Mouse (Mus musculus) adrenal gland, postnatal 0 days (tissue): Measurements from ENCODE around the gene Lcat. TPM values are rescaled to one million over a fixed set of nuclear protein-coding genes. Genes with fewer than 3 reads are reported as not detected.

Experiments
- microRNA-seq: library from miRNA; unstranded; fragments of <30 nt; microRNA quantifications from one replicate; pipeline ENCODE4, GENCODE M21; 2016; ENCODE audit warnings: borderline replicate concordance; ENCODE audit not compliant: insufficient number of aligned reads
- polyA plus RNA-seq: library from polyadenylated mRNA; unstranded; fragments of >200 nt; fragmentation: Nextera tagmentation; extraction: Ambion mirVana; gene quantifications from 2 replicates; pipeline ENCODE4 v1.2.1, GENCODE M21; 2015

Lcat gene
- 6.5 and 7.3 TPM in 2 replicates for polyA plus RNA-seq

DNA sequence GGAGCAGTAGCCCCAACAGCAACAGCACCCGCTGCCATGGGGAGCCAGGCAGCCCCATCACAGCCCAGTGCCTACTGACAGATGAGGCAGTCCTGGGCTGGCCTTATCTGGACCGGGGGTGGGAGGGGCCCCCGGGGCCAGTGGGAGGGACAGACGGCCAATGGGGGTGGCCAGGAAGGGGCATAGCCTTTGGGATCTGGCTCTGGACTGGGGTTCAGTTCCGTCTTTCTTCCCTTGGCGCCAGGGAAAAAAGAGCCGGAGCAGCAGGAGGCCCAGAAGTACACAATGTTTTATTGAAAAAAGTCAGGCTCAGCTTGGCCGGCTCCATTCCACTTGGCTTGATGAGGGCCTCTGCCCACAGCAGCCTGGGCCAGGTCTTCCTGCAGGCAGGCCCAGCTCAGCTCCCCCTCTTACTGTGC, at the start of gene Lcat:
Gene Lcat, minus strand, starts transcription at position 62 of the 419 bp plus-strand sequence.

DNA sequence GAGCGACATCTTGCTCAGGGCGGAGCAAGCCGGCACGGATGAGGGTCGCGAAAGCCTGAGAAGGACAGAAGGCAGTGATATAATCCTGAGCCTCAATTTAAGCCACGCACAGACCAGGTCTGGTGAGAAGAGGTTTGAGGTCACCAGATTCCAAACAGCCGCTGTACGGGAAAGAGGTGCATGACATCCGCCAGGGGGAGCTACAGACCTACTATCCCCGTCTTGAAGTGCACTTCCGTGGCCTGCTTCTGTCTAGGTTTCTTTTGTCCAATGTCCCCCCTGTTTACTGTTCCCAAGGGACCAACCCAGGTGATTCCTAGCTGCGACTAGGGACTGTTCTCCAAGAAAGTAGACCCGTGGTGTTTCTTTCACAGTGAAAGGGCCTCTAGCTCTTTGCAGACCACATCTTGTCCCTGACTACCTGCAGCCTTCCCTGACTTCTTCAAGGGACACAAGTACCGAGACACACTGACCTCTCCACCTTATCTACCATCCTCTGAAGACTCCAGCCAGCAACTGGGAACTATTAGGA, 47.7 kb upstream of the Lcat start, which contains the start of gene Dus2:
Gene Dus2, plus strand, starts transcription at position 482 of the 532 bp plus-strand sequence.

DNA sequence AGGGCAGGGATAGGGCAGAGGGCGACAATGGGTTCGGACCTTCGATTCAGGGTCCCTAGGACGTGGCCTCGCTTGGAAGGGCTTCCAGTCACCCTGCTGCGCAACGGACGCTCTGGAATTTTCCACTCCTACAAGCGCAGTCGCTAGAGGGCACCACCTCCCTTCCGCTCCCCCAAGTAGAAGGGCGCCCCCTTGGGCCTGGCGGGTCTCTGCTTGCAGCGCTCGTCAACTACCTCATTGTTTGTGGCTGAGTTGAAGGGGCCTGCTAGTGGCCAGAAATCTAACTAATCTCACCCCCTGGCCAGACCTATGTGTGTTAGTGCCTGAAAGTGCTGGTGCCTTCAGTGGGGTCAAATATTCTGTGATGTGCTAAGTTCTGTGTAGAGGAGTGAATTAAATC, 36.1 kb upstream of the Lcat start, which contains the start of gene Dpep3:
Gene Dpep3, minus strand, starts transcription at position 105 of the 400 bp plus-strand sequence.

GRCm38 (mm10) chr8:105965905-105966341, 22.7 kb upstream of the Lcat start, which contains the start of gene Slc12a4:
Slc12a4 (minus strand) TSS chr8:105966097.

DNA sequence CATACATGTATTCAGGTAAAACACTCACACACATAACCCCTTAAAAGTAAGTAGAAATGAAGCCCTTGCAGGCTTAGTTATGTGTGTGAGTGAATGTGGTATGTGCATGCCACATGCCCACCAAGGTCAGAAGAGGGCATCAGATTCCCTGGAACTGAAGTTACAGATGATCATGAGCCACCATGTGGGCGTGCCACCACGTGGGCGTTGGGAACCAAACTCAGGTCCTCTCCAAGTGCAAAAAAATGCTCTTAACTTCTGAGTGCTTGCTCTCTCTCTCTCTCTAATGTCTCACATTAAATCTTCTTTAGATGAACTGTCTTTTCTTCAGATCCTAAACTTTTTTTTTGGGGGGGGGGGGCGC, 4.9 kb downstream of the Lcat start, which contains the start of gene Psmb10:
Gene Psmb10, minus strand, starts transcription at position 139 of the 364 bp plus-strand sequence.

DNA sequence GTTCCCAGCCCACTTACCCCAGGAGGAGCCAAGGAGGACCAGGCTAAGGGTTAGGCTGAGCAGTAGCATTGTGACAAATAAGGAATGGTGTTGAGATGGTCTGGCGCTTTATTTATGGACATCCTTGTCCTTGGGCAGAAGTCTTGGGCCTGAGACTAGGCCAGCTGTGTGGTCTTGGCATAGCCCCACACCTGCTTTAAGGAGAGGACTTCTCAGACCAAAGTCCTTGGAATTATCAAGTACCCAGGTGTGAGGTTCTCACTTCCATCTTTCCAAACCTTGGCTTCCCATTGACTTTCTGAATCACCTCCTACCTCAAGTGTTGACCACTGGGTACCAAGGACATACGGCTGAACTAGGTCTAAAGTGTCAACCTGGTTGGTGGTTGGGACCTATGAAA, 9.4 kb downstream of the Lcat start, which contains the start of gene Ctrl:
Gene Ctrl, minus strand, starts transcription at position 101 of the 400 bp plus-strand sequence.

DNA sequence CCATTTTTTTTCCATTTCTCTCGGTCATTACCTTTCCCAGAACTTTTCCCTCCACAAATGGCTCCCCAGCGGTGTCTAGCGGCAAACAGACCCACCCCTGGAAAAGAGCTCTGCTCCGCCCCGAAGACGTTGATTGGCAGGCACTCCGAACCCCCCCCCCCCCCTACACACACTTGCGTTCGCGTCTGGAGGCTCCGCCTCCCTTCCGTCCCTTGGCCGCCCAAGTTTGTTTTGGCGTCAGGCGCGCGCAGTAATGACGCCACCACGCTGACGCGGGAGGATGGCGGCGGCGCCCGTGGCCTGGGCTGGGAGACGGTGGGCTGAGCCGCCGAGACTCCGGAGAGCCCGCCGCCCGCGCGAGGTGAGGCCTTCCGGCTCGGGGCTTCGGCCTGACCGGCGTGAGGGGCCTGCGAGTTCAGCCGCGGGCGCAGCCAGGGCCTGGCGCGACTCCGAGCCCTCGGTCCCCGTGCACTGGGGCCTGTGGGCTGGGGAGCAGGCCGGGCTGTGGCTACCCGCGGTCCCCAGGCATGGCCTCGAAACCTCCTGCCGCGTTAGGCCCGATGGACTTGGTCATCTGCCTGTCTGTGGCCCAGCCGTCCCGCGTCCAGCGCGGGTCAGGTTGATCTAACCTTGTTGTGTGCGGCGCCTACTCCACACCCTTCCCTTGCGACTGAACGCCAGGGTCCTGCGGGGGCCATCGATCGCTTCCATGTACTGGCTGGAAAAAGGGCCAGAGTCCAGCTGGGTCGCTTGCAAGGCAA, 42.8 kb downstream of the Lcat start, which contains the start of gene Pskh1:
Gene Pskh1, plus strand, starts transcription at position 262 of the 761 bp plus-strand sequence.

DNA sequence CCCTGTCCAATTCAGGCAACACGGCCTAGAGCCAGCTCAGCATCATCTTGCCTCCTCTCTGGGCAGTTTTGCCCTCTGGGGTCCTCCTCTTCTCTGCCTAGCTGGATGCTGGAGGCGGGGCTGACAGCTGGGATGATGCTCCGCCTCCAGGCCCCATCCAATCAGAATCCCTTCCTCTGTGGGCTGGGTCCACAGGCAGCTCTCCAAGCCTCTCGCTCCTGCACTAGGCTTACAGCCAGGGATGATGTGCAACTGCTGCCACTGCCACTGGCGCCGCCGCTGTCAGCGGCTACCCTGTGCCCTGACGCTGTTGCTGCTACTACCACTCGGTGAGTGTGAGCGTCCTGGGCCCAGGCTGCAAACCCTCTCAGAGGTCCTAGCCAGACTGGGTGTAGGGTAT, 49.8 kb downstream of the Lcat start, which contains the start of gene Nrn1l:
Gene Nrn1l, plus strand, starts transcription at position 229 of the 400 bp plus-strand sequence.

Small RNA genes lying within 50 kb of the gene (microRNA-seq; reads per million reads assigned to microRNA genes)
- gene Mir7074 = not detected

Other genes with a start within 250 kb of the Lcat start
- 29.3 and 36.4 TPM in 2 replicates for gene Acd, start 242.3 kb downstream of the Lcat start, polyA plus RNA-seq
- 18.6 and 19.0 TPM in 2 replicates for gene Pard6a, start 242.2 kb downstream of the Lcat start, polyA plus RNA-seq
- gene 4933405L10Rik, start 235.7 kb downstream of the Lcat start, polyA plus RNA-seq = 0.12 TPM in 1 of 2 replicates, not detected in the other
- gene Enkd1, start 235.2 kb downstream of the Lcat start, polyA plus RNA-seq = 7.5 and 8.4 TPM in 2 replicates
- 8.5 and 9.6 TPM in 2 replicates for gene Gfod2, start 184.7 kb downstream of the Lcat start, polyA plus RNA-seq
- gene Ranbp10, start 116.0 kb downstream of the Lcat start, polyA plus RNA-seq = 6.8 and 10.9 TPM in 2 replicates
- not detected in 2 replicates for gene Tsnaxip1, start 115.7 kb downstream of the Lcat start, polyA plus RNA-seq
- gene Cenpt, start 90.1 kb downstream of the Lcat start, polyA plus RNA-seq = 16.6 and 19.3 TPM in 2 replicates
- gene Thap11, start 88.2 kb downstream of the Lcat start, polyA plus RNA-seq = 51.8 and 59.6 TPM in 2 replicates
- 101 and 117 TPM in 2 replicates for gene Nutf2, start 82.8 kb downstream of the Lcat start, polyA plus RNA-seq
- 15.2 and 20.9 TPM in 2 replicates for gene Edc4, start 62.5 kb downstream of the Lcat start, polyA plus RNA-seq
- gene Nrn1l, start 49.8 kb downstream of the Lcat start, polyA plus RNA-seq = 0.32 and 1.0 TPM in 2 replicates
- 20.7 and 26.6 TPM in 2 replicates for gene Pskh1, start 42.9 kb downstream of the Lcat start, polyA plus RNA-seq
- 0.88 and 1.1 TPM in 2 replicates for gene Ctrl, start 9.5 kb downstream of the Lcat start, polyA plus RNA-seq
- 96.9 and 99.9 TPM in 2 replicates for gene Psmb10, start 4.9 kb downstream of the Lcat start, polyA plus RNA-seq
- 15.6 and 22.9 TPM in 2 replicates for gene Slc12a4, start 22.7 kb upstream of the Lcat start, polyA plus RNA-seq
- gene Dpep3, start 36.0 kb upstream of the Lcat start, polyA plus RNA-seq = 0.11 TPM in 1 of 2 replicates, not detected in the other
- 8.6 and 12.1 TPM in 2 replicates for gene Dus2, start 48.0 kb upstream of the Lcat start, polyA plus RNA-seq
- gene Dpep2nb, start 62.6 kb upstream of the Lcat start, polyA plus RNA-seq = 0.16 TPM in 1 of 2 replicates, not detected in the other
- 12.6 and 16.5 TPM in 2 replicates for gene Ddx28, start 68.5 kb upstream of the Lcat start, polyA plus RNA-seq
- gene Nfatc3, start 115.5 kb upstream of the Lcat start, polyA plus RNA-seq = 2.5 and 4.6 TPM in 2 replicates
- 1.5 and 1.6 TPM in 2 replicates for gene Esrp2, start 193.6 kb upstream of the Lcat start, polyA plus RNA-seq
- gene Pla2g15, start 207.0 kb upstream of the Lcat start, polyA plus RNA-seq = 10.2 and 10.5 TPM in 2 replicates
- gene Slc7a6, start 225.5 kb upstream of the Lcat start, polyA plus RNA-seq = 16.3 and 24.3 TPM in 2 replicates